Mouse (Mus musculus) midbrain, embryonic 11.5 days (tissue): ENCODE measurements around the gene Vars. TPM values are rescaled to one million over a fixed set of nuclear protein-coding genes. Genes with fewer than 3 reads are reported as not detected.
A peak's percentile ranks its signal among the peaks of the same experiment; 100 is the strongest.

Experiments used
- ATAC-seq: fragments of 200-750 bp; cut with Nextera tagmentation; 2 replicates; pipeline ENCODE4 v1.8.0; 2017; ENCODE audit warnings: moderate TSS enrichment, moderate library complexity; ENCODE audit not compliant: low FRiP score
- DNase-seq: peaks from one replicate; pipeline ENCODE4 v3.0.0; 2015; ENCODE audit warnings: low spot score; ENCODE audit errors: missing footprints
- H3K27ac ChIP-seq: fragments of 300-500 bp; sonication (generic); 2 replicates; pipeline ENCODE4 v1.5.1; 2014; ENCODE audit warnings: low read depth, low read length
- H3K27me3 ChIP-seq: fragments of 300-500 bp; sonication (generic); 2 replicates; pipeline ENCODE4 v1.6.1; 2014; ENCODE audit warnings: mild to moderate bottlenecking, low read length, moderate library complexity, mixed read lengths; ENCODE audit not compliant: control insufficient read depth, insufficient read depth
- H3K36me3 ChIP-seq: fragments of 300-500 bp; sonication (generic); 2 replicates; pipeline ENCODE4 v1.6.1; 2014; ENCODE audit warnings: mild to moderate bottlenecking, low read length, moderate library complexity, mixed read lengths; ENCODE audit not compliant: control insufficient read depth, insufficient read depth
- H3K4me1 ChIP-seq: fragments of 300-500 bp; sonication (generic); 2 replicates; pipeline ENCODE4 v1.6.1; 2014; ENCODE audit warnings: low read length; ENCODE audit not compliant: control insufficient read depth, insufficient read depth
- H3K4me2 ChIP-seq: fragments of 300-500 bp; sonication (generic); 2 replicates; pipeline ENCODE4 v1.6.1; 2014; ENCODE audit warnings: mild to moderate bottlenecking, moderate library complexity
- H3K4me3 ChIP-seq: fragments of 300-500 bp; sonication (generic); 2 replicates; pipeline ENCODE4 v1.5.1; 2014; ENCODE audit warnings: low read depth, low read length
- H3K9ac ChIP-seq: fragments of 300-500 bp; sonication (generic); 2 replicates; pipeline ENCODE4 v1.6.1; 2014; ENCODE audit warnings: low read length
- H3K9me3 ChIP-seq: fragments of 300-500 bp; sonication (generic); 2 replicates; pipeline ENCODE4 v1.6.1; 2016; ENCODE audit warnings: low read length; ENCODE audit not compliant: control insufficient read depth
- WGBS: fragments of 180-500 bp; shearing (Covaris S2); extraction: QIAGEN DNeasy Blood & Tissue Kit; methylation state at CpG from one replicate; pipeline ENCODE4 v1.1.7; 2014; 5-methylcytosine and 5-hydroxymethylcytosine counted together
- polyA plus RNA-seq: library from polyadenylated mRNA; unstranded; fragments of >200 nt; fragmentation: Nextera tagmentation; extraction: Ambion mirVana; gene quantifications from 2 replicates; pipeline ENCODE4 v1.2.1, GENCODE M21; 2014

The Vars gene
- polyA plus RNA-seq: 76.1 and 81.2 TPM in 2 replicates

DNA sequence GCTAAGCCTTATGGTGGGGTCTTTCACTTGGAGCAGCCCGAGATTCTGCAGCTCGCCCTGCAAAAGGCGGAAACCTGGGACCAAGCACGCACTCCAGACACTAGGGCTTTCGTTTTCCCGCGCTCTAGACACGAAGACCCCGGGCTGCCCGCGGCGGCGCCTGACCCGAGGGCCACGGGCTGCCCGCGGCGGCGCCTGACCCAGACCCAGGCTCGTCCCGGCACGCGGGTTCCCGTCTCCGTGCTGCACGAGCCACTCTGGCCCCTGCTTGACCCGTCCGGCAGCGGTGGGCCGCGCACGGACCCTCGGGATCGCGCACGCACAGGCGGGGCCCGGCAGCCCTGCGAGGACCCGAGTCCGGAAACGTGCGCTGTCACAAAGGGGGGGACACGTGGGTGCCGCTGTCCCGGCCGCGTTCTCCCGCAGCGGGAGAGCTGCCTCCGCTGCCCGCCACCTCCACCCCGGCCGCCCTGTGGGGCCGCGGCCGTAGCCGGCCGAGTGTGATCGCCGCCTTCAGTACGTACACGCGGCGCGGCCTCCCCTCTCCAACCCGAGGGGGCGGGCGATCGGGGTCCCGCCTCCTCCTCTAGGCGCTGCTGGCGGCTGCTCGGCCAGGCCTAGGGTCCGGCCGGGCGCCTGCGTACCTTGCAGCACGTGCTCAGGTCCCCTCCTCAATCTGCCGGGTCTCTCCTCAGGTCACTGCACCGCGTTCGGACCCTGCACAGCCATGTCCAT is at the start of gene Vars:
Gene Vars (plus strand): TSS at position 271 of the 735 bp plus-strand sequence.
- H3K4me3 ChIP-seq: peak within 1 kb of the TSS; percentile 87
- peak; percentile 100 for DNase-seq
- no peaks in the 10 kb centered on the region for H3K27me3 ChIP-seq
- peak within 1 kb of the TSS; percentile 97 for H3K4me2 ChIP-seq
- H3K9ac ChIP-seq: peak within 1 kb of the TSS; percentile 96
- peaks cover 17% of the 10 kb centered on the region for H3K36me3 ChIP-seq
- WGBS: under 1% methylated on average over 83 of the region's 83 CpGs
- H3K9me3 ChIP-seq: no peaks in the 10 kb centered on the region
- H3K4me1 ChIP-seq: peaks cover 25% of the 10 kb centered on the region
- peak within 1 kb of the TSS; percentile 91 for H3K27ac ChIP-seq
- peak; percentile 95 for ATAC-seq

- Histone ChIP-seq H3K36me3 (peaks cover 13% of the 10 kb centered on the region; the same call in 1 of the 2 replicates), H3K9me3 (no peaks in the 10 kb centered on the region), H3K27me3 (peaks cover 3% of the 10 kb centered on the region), H3K4me1 (peaks cover 5% of the 10 kb centered on the region; the same call in 1 of the 2 replicates), H3K4me3 (peak overlapping the region; percentile 89), H3K27ac (peak overlapping the region; percentile 78), H3K9ac (peak overlapping the region; percentile 98), H3K4me2 (peak overlapping the region; percentile 77)
- peak; percentile 86 for DNase-seq
- ATAC-seq: peak; percentile 72
- WGBS: under 1% methylated on average over 29 of the region's 29 CpGs
Measured at GRCm38 (mm10) chr17:34951636-34952377, 49.0 kb upstream of the Vars start.

GRCm38 (mm10) chr17:34952378-34953040 is 48.3 kb upstream of the Vars start:
- peaks cover 5% of the 10 kb centered on the region for H3K27me3 ChIP-seq
- H3K9me3 ChIP-seq: no peaks in the 10 kb centered on the region
- WGBS: under 1% methylated on average over 23 of the region's 23 CpGs
- peak overlapping the region; percentile 89 for H3K4me3 ChIP-seq
- peak; percentile 85 for ATAC-seq
- peaks cover 5% of the 10 kb centered on the region; the same call in 1 of the 2 replicates for H3K4me1 ChIP-seq
- peak; percentile 98 for DNase-seq
- H3K9ac ChIP-seq: peak overlapping the region; percentile 98
- H3K27ac ChIP-seq: peak overlapping the region; percentile 78
- H3K36me3 ChIP-seq: peaks cover 13% of the 10 kb centered on the region; the same call in 1 of the 2 replicates
- H3K4me2 ChIP-seq: peak overlapping the region; percentile 77

DNA sequence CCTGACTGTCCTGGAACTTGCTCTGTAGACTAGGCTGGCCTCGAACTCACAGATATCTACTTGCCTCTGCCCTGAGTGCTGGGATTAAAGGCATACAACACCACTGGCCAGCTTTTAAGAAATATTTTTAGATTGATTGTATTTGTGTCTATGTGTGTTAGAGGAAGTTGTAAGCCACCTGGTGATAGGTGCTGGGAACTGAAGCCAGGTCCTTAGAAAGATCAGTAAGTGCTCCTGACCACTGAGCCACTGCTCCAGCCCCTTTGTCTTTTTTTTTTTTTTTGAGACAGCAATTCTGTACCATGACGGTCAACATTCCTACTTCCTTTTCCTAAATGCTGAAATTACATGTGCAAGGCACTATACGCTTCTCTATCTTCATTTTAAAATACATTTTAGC is 47.5 kb upstream of the Vars start:
- Histone ChIP-seq H3K4me1 (peaks cover 5% of the 10 kb centered on the region; the same call in 1 of the 2 replicates), H3K27me3 (peaks cover 5% of the 10 kb centered on the region), H3K27ac (no peak overlapping the region), H3K4me3 (no peak overlapping the region), H3K9ac (no peak overlapping the region), H3K4me2 (no peak overlapping the region), H3K36me3 (peaks cover 13% of the 10 kb centered on the region; the same call in 1 of the 2 replicates), H3K9me3 (no peaks in the 10 kb centered on the region)
- 83% methylated on average over 3 of the region's 3 CpGs for WGBS
- ATAC-seq (no peak), DNase-seq (no peak)

GRCm38 (mm10) chr17:34953904-34954303 is 46.9 kb upstream of the Vars start:
- Histone ChIP-seq H3K4me3 (no peak overlapping the region), H3K4me1 (peaks cover 5% of the 10 kb centered on the region; the same call in 1 of the 2 replicates), H3K27me3 (peaks cover 5% of the 10 kb centered on the region), H3K27ac (no peak overlapping the region), H3K9me3 (no peaks in the 10 kb centered on the region), H3K36me3 (peaks cover 13% of the 10 kb centered on the region; the same call in 1 of the 2 replicates), H3K4me2 (no peak overlapping the region), H3K9ac (no peak overlapping the region)
- DNase-seq (no peak), ATAC-seq (no peak)
- 93% methylated on average over 4 of the region's 4 CpGs for WGBS

DNA sequence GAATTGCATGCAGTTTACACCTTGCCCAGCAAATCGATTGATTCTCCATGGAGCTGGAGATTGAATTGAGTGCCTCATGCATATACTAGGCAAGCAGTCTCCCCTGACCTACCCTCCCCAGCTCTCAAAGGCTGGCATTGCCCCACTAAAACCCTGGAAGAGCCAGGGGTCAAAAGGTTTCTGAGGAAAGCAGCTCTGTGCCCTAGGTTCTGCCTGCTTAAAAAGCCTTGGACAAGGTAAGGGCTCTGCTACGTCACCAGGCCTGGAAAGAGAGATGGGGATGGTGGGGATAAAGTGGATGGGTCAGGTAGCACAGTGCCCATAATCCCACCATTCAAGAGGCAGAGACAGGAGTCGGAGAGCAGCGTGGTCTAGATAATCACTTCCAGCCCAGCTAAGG is 46.0 kb upstream of the Vars start:
- 74% methylated on average over 4 of the region's 4 CpGs for WGBS
- Histone ChIP-seq H3K4me3 (no peak overlapping the region), H3K9me3 (no peaks in the 10 kb centered on the region), H3K27me3 (peaks cover 5% of the 10 kb centered on the region), H3K4me2 (no peak overlapping the region), H3K4me1 (peaks cover 8% of the 10 kb centered on the region), H3K36me3 (peaks cover 9% of the 10 kb centered on the region; the same call in 1 of the 2 replicates), H3K9ac (peak overlapping the region; percentile 24; the same call in 1 of the 2 replicates), H3K27ac (no peak overlapping the region)
- DNase-seq: no peak
- ATAC-seq: no peak

DNA sequence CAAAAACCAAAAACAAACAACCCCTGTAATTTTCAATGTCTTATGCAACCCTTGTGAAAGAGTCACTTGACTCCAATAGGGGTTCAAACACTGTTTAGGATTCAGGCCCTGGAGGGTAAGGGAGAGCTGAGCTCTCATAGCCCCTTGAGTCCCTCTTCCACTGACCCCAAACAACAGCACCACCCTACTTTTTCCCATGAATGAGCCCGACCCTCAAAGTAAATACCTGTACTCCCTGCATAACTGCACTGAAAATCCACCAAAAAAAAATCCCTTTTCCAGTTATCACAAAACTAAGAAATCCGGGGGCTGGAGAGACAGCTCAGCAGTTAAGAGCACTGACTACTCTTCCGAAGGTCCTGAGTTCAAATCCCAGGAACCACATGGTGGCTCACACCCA is 44.9 kb upstream of the Vars start:
- WGBS: 77% methylated on average over 3 of the region's 3 CpGs
- H3K4me2 ChIP-seq: no peak overlapping the region
- H3K27me3 ChIP-seq: peaks cover 5% of the 10 kb centered on the region
- H3K27ac ChIP-seq: no peak overlapping the region
- DNase-seq: no peak
- H3K9me3 ChIP-seq: no peaks in the 10 kb centered on the region
- ATAC-seq: no peak
- H3K4me1 ChIP-seq: peaks cover 4% of the 10 kb centered on the region
- no peaks in the 10 kb centered on the region for H3K36me3 ChIP-seq
- no peak overlapping the region for H3K4me3 ChIP-seq
- no peak overlapping the region for H3K9ac ChIP-seq

GRCm38 (mm10) chr17:34956340-34956739 is 44.4 kb upstream of the Vars start:
- Histone ChIP-seq H3K9ac (no peak overlapping the region), H3K4me3 (no peak overlapping the region), H3K4me1 (peaks cover 4% of the 10 kb centered on the region), H3K36me3 (no peaks in the 10 kb centered on the region), H3K27me3 (peaks cover 5% of the 10 kb centered on the region), H3K9me3 (no peaks in the 10 kb centered on the region), H3K27ac (no peak overlapping the region), H3K4me2 (no peak overlapping the region)
- 53% methylated on average over 1 of the region's 1 CpGs for WGBS
- no peak for ATAC-seq
- DNase-seq: no peak
